Comparison of ENCODE assay signal across 11 mouse cellular contexts in the genomic region with DNA sequence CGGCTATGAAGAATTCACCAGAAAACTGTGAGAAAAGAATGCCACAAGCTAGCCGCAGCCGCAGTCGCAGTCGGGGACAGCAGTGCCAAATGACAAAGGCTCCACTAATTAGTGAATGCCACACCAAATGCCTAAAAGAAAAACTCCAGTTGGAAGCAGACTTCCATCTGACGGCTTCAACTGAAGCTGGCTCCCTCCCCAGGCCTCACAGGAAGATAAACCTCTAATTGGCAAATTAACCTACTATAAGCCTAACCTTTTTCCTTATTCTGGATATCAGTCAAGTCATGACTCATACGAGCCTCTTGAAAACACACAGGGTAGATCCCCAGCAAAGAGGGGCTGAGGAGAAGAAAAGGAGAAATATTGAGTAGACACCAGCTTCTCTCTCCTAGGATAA. TPM values are rescaled to one million over a fixed set of nuclear protein-coding genes. Genes with fewer than 3 reads are reported as not detected.
DNase-seq lines count a peak whose midpoint lies in the region; ATAC-seq and TF ChIP-seq lines count a peak whose summit lies in the region.
"Had no signal": no experiment of that assay in that cellular context is flagged by ENCODE, and none has a peak within 500 bp of the region (broad histone marks: within the 10 kb centered on the region; RNA-seq: fewer than 3 reads in every experiment).

No protein-coding gene starts in this region.

- peak; percentile 21 to 56 for DNase-seq in cerebellum, adult 2 months
- DNase-seq in cerebellum, adult 11 months, result no peak
- DNase-seq in liver, adult 2 months (ENCODE audit: extremely low read depth, low read depth, low spot score), result peak; percentile 6
- no peak for DNase-seq in liver, embryonic 11.5 days (ENCODE audit: low spot score)
- DNase-seq in spleen, adult 18-20 months, result no peak
- DNase-seq in liver, result no peak
- DNase-seq: B cell, adult 2 months; kidney, adult 9 months had no signal

- H3K27ac ChIP-seq in cerebellum, adult 2 months (ENCODE audit: insufficient read depth, low read length), result no peak overlapping the region
- no peak overlapping the region for H3K27ac ChIP-seq in liver, adult 2 months (replicated peaks; ENCODE audit: insufficient read depth, low read depth, low read length)
- H3K27ac ChIP-seq in liver, embryonic 11.5 days (ENCODE audit: low read depth, low read length), result no peak overlapping the region
- H3K27ac ChIP-seq in forebrain, embryonic 15.5 days (replicated peaks), result peak overlapping the region; percentile 86
- H3K27ac ChIP-seq in limb, embryonic 13.5 days, result peak overlapping the region; percentile 58; the same call in 1 of the 2 replicates
- H3K27ac ChIP-seq: midbrain, embryonic 10.5 days had no signal

- H3K36me3 ChIP-seq in liver, adult 2 months (ENCODE audit: control insufficient read depth, insufficient read depth, low read length), result no peaks in the 10 kb centered on the region
- no peaks in the 10 kb centered on the region for H3K36me3 ChIP-seq in liver, embryonic 11.5 days (ENCODE audit: control insufficient read depth, insufficient read depth, low read length)
- H3K36me3 ChIP-seq in forebrain, embryonic 15.5 days, result no peaks in the 10 kb centered on the region
- H3K36me3 ChIP-seq in limb, embryonic 13.5 days, result peaks cover 34% of the 10 kb centered on the region
- H3K36me3 ChIP-seq: midbrain, embryonic 10.5 days had no signal

- H3K9me3 ChIP-seq in liver, embryonic 11.5 days (ENCODE audit: control insufficient read depth, low read length), result no peaks in the 10 kb centered on the region
- no peaks in the 10 kb centered on the region for H3K9me3 ChIP-seq in forebrain, embryonic 15.5 days
- no peaks in the 10 kb centered on the region for H3K9me3 ChIP-seq in limb, embryonic 13.5 days
- H3K9me3 ChIP-seq: midbrain, embryonic 10.5 days had no signal

- peaks cover 3% of the 10 kb centered on the region for H3K4me1 ChIP-seq in cerebellum, adult 2 months (ENCODE audit: control insufficient read depth, insufficient read depth, low read length)
- H3K4me1 ChIP-seq in liver, adult 2 months (ENCODE audit: control insufficient read depth, insufficient read depth, low read length), result no peaks in the 10 kb centered on the region
- H3K4me1 ChIP-seq in liver, embryonic 11.5 days (replicated peaks; ENCODE audit: control insufficient read depth, insufficient read depth, low read length), result no peaks in the 10 kb centered on the region
- peaks cover 14% of the 10 kb centered on the region for H3K4me1 ChIP-seq in forebrain, embryonic 15.5 days
- peaks cover 60% of the 10 kb centered on the region for H3K4me1 ChIP-seq in limb, embryonic 13.5 days

- H3K79me2 ChIP-seq in liver, adult 2 months (ENCODE audit: control insufficient read depth, insufficient read depth, low read length), result no peaks in the 10 kb centered on the region

- H3K27me3 ChIP-seq in cerebellum, adult 2 months (ENCODE audit: control insufficient read depth, insufficient read depth, low read length), result no peaks in the 10 kb centered on the region
- H3K27me3 ChIP-seq in liver, adult 2 months (ENCODE audit: control insufficient read depth, insufficient read depth, low read length), result no peaks in the 10 kb centered on the region
- H3K27me3 ChIP-seq in liver, embryonic 11.5 days (replicated peaks; ENCODE audit: control insufficient read depth, insufficient read depth, low read length), result no peaks in the 10 kb centered on the region
- H3K27me3 ChIP-seq in forebrain, embryonic 15.5 days, result no peaks in the 10 kb centered on the region
- no peaks in the 10 kb centered on the region for H3K27me3 ChIP-seq in limb, embryonic 13.5 days

- 6% methylated on average over 7 of the region's 7 CpGs for WGBS in cerebellum, adult 2 months
- 80% methylated on average over 7 of the region's 7 CpGs for WGBS in liver, adult 2 months
- WGBS in liver, embryonic 11.5 days, result 73% methylated on average over 7 of the region's 7 CpGs
- 4% methylated on average over 7 of the region's 7 CpGs for WGBS in forebrain, embryonic 15.5 days
- WGBS in limb, embryonic 13.5 days, result 50% methylated on average over 7 of the region's 7 CpGs

- no peak overlapping the region for H3K4me2 ChIP-seq in liver, embryonic 11.5 days
- no peak overlapping the region for H3K4me2 ChIP-seq in forebrain, embryonic 15.5 days (replicated peaks)
- H3K4me2 ChIP-seq in limb, embryonic 13.5 days (replicated peaks), result 0 out of 2 replicates have a peak overlapping the region, but pooled peaks have one; percentile 1

- no peak overlapping the region for H3K9ac ChIP-seq in liver, adult 2 months (ENCODE audit: low read depth, low read length)
- no peak overlapping the region for H3K9ac ChIP-seq in liver, embryonic 11.5 days (ENCODE audit: low read depth, low read length)
- H3K9ac ChIP-seq in forebrain, embryonic 15.5 days (replicated peaks), result no peak overlapping the region
- no peak overlapping the region for H3K9ac ChIP-seq in limb, embryonic 13.5 days

- TF ChIP-seq CTCF in cerebellum, adult 2 months (IDR thresholded peaks at IDR 0.05; ENCODE audit: borderline replicate concordance, insufficient read depth, low read depth, low read length), result no peak
- TF ChIP-seq CTCF in liver, adult 2 months (IDR thresholded peaks at IDR 0.05; ENCODE audit: low read depth, low read length), result no peak

- no peak for ATAC-seq in liver, embryonic 11.5 days (replicated peaks; ENCODE audit: low FRiP score)
- peak; percentile 89 for ATAC-seq in forebrain, embryonic 15.5 days (replicated peaks)
- no peak for ATAC-seq in limb, embryonic 13.5 days (ENCODE audit: low FRiP score, low read depth)

- H3K4me3 ChIP-seq in cerebellum, adult 2 months (replicated peaks; ENCODE audit: insufficient read depth, low read depth, low read length), result no peak overlapping the region
- H3K4me3 ChIP-seq in liver, adult 2 months (ENCODE audit: insufficient read depth, low read depth, low read length), result no peak overlapping the region
- no peak overlapping the region for H3K4me3 ChIP-seq in liver, embryonic 11.5 days (ENCODE audit: low read depth, low read length)
- H3K4me3 ChIP-seq in forebrain, embryonic 15.5 days, result no peak overlapping the region
- no peak overlapping the region for H3K4me3 ChIP-seq in limb, embryonic 13.5 days
- H3K4me3 ChIP-seq: midbrain, embryonic 10.5 days had no signal

- TF ChIP-seq POLR2A in cerebellum, adult 2 months (IDR thresholded peaks at IDR 0.05; ENCODE audit: borderline replicate concordance, insufficient read depth, low read length), result no peak
- no peak for TF ChIP-seq POLR2A in liver, adult 2 months (IDR thresholded peaks at IDR 0.05; ENCODE audit: extremely low read depth, insufficient read depth, low read length)

RNA-seq across cellular contexts. Expression of gene Lpar1, which starts 44.9 kb away (rescaled TPM):
- polyA plus RNA-seq in cerebellum, adult 2 months (2012; rRNA removed), result 48.5 and 53.6 TPM in 2 replicates
- total RNA-seq in liver, adult 2 months (2014; rRNA removed), result 0.83 and 0.94 TPM in 2 replicates
- 0.63 and 0.89 TPM in 2 replicates for polyA plus RNA-seq in liver, adult 2 months (2012; rRNA removed)
- polyA plus RNA-seq in liver, embryonic 11.5 days (2014; fragmentation: Nextera tagmentation; extraction: Ambion mirVana), result 21.3 and 24.7 TPM in 2 replicates
- polyA plus RNA-seq in forebrain, embryonic 15.5 days (2015; fragmentation: Nextera tagmentation; extraction: Ambion mirVana), result 28.4 and 29.6 TPM in 2 replicates
- polyA plus RNA-seq in limb, embryonic 13.5 days (2015; fragmentation: Nextera tagmentation; extraction: Ambion mirVana), result 231 and 236 TPM in 2 replicates

Comparison
In these comparisons a context has a peak if more than half of its experiments do, and no peak if none do; other contexts are left out.
1. DNase-seq: peak in cerebellum, adult 2 months (2 of 2) and liver, adult 2 months (single experiment); none in cerebellum, adult 11 months (single experiment), liver, embryonic 11.5 days (single experiment), spleen, adult 18-20 months (0 of 2) and liver (single experiment).
2. RNA of gene Lpar1, which starts 44.9 kb away (polyA plus RNA-seq): 231 to 236 TPM in limb, embryonic 13.5 days, 48.5 to 53.6 TPM in cerebellum, adult 2 months, 28.4 to 29.6 TPM in forebrain, embryonic 15.5 days and 21.3 to 24.7 TPM in liver, embryonic 11.5 days; 0.63 to 0.89 TPM in liver, adult 2 months; every median in the first group is over 10 times any median in the second.
3. H3K27ac ChIP-seq: peak in forebrain, embryonic 15.5 days (single experiment) and limb, embryonic 13.5 days (single experiment); none in cerebellum, adult 2 months (single experiment), liver, adult 2 months (single experiment) and liver, embryonic 11.5 days (single experiment).